Mouse (Mus musculus): ENCODE data around the gene Olfr118. TPM values are rescaled to one million over a fixed set of nuclear protein-coding genes. Genes with fewer than 3 reads are reported as not detected.
"Not testable (repeated sequence)": the region's sequence is repeated elsewhere in the genome, so short reads cannot be mapped to it uniquely, and the experiment has no call there.

The Olfr118 gene
- not detected in 2 replicates for polyA plus RNA-seq (2016; fragmentation: Nextera tagmentation; extraction: Ambion mirVana)

DNA sequence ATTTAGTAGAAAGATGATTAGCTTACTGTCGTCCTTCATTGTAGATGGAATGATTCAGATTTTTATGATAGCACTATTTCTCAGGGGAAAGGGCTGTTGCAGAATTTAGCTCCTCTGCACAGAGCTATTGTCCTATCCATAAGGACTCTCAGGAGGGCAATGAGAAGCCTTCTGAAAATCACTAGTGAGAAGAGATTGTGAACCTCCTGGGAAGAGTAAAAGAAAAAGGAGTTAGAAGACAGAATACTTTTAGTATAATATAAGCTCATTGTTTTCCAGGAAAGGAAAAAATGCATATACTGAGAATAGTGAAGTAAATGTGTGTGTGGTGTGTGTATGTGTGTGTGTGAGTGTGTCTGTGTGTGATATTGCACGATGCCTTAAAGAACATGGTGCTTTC is at the start of gene Olfr118:
Gene Olfr118, plus strand, starts transcription at position 301 of the 400 bp plus-strand sequence.
- Histone ChIP-seq H3K36me3 (no peaks in the 10 kb centered on the region), H3K27me3 (no peaks in the 10 kb centered on the region), H3K4me1 (replicated peaks) (no peaks in the 10 kb centered on the region), H3K9ac (replicated peaks) (no peak within 1 kb of the TSS), H3K9me3 (no peaks in the 10 kb centered on the region), H3K4me3 (replicated peaks) (no peak within 1 kb of the TSS), H3K4me2 (no peak within 1 kb of the TSS), H3K27ac (no peak within 1 kb of the TSS)
- no peak for ATAC-seq (ENCODE audit: insufficient number of reproducible peaks, insufficient read depth, low FRiP score, low TSS enrichment, low read depth)
- WGBS = 83% methylated on average over 2 of the region's 2 CpGs

DNA sequence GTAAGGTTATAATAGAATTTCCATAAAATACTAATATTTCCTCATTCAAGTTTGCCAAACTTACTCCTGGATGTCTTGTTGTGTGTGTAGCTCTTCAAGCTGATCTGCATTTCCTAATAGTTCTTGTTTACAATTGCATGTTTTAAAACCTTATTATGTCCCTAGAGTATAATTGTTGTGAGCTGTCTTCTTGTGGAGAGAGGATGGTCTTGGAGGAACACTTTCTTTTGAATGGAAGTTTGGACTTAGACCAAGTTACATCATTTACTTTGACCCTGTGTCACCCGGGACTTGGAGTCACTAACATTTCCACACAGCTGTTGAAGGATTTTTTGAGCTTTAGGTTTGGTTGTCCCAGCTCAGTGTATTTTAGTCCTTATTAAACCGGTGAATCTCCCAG is 39.8 kb upstream of the Olfr118 start, which contains the start of the genes Olfr115 and Olfr116:
Gene Olfr115, minus strand, starts transcription at position 101 of the 400 bp plus-strand sequence.
Gene Olfr116, minus strand, starts transcription at position 191 of the 400 bp plus-strand sequence.
- 78% methylated on average over 2 of the region's 2 CpGs for WGBS
- no peak within 1 kb of the TSS for H3K4me3 ChIP-seq (replicated peaks)
- no peak within 1 kb of the TSS for H3K9ac ChIP-seq (replicated peaks)
- no peak within 1 kb of the TSS for H3K4me2 ChIP-seq
- peaks cover 6% of the 10 kb centered on the region for H3K9me3 ChIP-seq
- no peaks in the 10 kb centered on the region for H3K4me1 ChIP-seq (replicated peaks)
- H3K36me3 ChIP-seq = no peaks in the 10 kb centered on the region
- no peak for ATAC-seq (ENCODE audit: insufficient number of reproducible peaks, insufficient read depth, low FRiP score, low TSS enrichment, low read depth)
- no peaks in the 10 kb centered on the region for H3K27me3 ChIP-seq
- H3K27ac ChIP-seq = no peak within 1 kb of the TSS

DNA sequence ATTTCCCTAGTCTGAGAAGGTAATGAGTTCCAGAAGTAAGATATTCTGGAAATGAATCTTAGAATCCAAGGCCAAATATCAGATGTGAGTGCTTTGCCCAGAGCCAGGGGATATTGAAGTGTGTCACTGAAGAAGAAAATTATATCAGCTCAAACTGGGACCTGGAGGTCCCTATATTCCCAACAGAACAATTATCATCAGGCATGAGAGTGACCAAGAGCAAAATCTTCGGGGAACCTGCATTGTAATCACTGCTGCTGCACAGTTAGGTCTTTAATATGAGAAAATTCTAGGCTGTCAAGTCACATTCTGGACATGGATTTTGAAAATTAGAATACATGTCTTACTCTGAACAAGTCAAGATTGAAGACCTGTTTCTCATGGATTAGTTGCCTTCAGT is 3.1 kb upstream of the Olfr118 start, which contains the start of gene Olfr117:
Gene Olfr117, minus strand, starts transcription at position 101 of the 400 bp plus-strand sequence.
- Histone ChIP-seq H3K36me3 (no peaks in the 10 kb centered on the region), H3K4me2 (no peak within 1 kb of the TSS), H3K4me1 (replicated peaks) (no peaks in the 10 kb centered on the region), H3K27ac (no peak within 1 kb of the TSS), H3K9ac (replicated peaks) (no peak within 1 kb of the TSS), H3K4me3 (replicated peaks) (no peak within 1 kb of the TSS), H3K9me3 (no peaks in the 10 kb centered on the region), H3K27me3 (no peaks in the 10 kb centered on the region)
- 67% methylated on average over 1 of the region's 1 CpGs for WGBS
- ATAC-seq (ENCODE audit: insufficient number of reproducible peaks, insufficient read depth, low FRiP score, low TSS enrichment, low read depth) = no peak

DNA sequence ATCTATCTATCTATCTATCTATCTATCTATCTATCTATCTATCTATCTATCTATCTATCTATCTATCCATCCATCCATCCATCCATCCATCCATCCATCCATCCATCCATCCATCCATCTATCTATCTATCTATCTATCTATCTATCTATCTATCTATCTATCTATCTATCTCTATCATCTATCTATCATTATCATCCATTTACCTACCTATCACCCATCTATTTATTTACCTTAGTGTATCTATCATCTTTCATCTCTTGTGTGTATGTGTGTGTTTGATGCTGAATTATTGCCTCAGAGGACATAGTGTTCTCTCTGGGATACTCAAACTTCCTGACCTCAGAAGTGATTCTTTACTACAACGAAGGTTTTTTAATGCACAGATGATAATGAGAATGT is 29.5 kb downstream of the Olfr118 start, which contains the start of gene Olfr119:
Gene Olfr119, plus strand, starts transcription at position 301 of the 400 bp plus-strand sequence.
- not testable (repeated sequence) for H3K27ac ChIP-seq; H3K27me3 ChIP-seq; H3K4me2 ChIP-seq; H3K36me3 ChIP-seq; H3K9ac ChIP-seq (replicated peaks); H3K4me3 ChIP-seq (replicated peaks); ATAC-seq (ENCODE audit: insufficient number of reproducible peaks, insufficient read depth, low FRiP score, low TSS enrichment, low read depth); H3K9me3 ChIP-seq; H3K4me1 ChIP-seq (replicated peaks)
- 54% methylated on average over 1 of the region's 1 CpGs for WGBS

DNA sequence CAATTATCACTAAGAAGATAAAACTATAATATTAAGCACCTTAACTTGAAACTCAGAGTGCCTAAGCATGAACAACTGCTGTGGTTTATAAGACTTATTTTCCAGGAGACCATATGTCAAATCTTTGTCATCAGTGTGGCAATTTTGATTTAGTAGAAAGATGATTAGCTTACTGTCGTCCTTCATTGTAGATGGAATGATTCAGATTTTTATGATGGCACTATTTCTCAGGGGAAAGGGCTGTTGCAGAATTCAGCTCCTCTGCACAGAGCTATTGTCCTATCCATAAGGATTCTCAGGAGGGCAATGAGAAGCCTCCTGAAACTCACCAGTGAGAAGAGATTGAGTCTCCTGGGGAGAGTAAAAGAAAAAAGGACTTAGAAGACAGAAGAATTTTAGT is 54.7 kb downstream of the Olfr118 start, which contains the start of gene Olfr120:
Gene Olfr120, plus strand, starts transcription at position 301 of the 400 bp plus-strand sequence.
- H3K27me3 ChIP-seq = no peaks in the 10 kb centered on the region
- H3K9ac ChIP-seq (replicated peaks) = no peak within 1 kb of the TSS
- H3K4me3 ChIP-seq (replicated peaks) = no peak within 1 kb of the TSS
- H3K9me3 ChIP-seq = no peaks in the 10 kb centered on the region
- no peaks in the 10 kb centered on the region for H3K4me1 ChIP-seq (replicated peaks)
- no peak within 1 kb of the TSS for H3K4me2 ChIP-seq
- no peak for ATAC-seq (ENCODE audit: insufficient number of reproducible peaks, insufficient read depth, low FRiP score, low TSS enrichment, low read depth)
- no peak within 1 kb of the TSS for H3K27ac ChIP-seq
- WGBS = 71% methylated on average over 1 of the region's 1 CpGs
- H3K36me3 ChIP-seq = no peaks in the 10 kb centered on the region

Other genes starting within 250 kb of the Olfr118 start
- gene Olfr108, start 221.5 kb upstream of the Olfr118 start, polyA plus RNA-seq (2016; fragmentation: Nextera tagmentation; extraction: Ambion mirVana) = not detected in 2 replicates
- gene Olfr109, start 208.1 kb upstream of the Olfr118 start, polyA plus RNA-seq (2016; fragmentation: Nextera tagmentation; extraction: Ambion mirVana) = not detected in 2 replicates
- not detected in 2 replicates for gene H2-M2, start 183.4 kb upstream of the Olfr118 start, polyA plus RNA-seq (2016; fragmentation: Nextera tagmentation; extraction: Ambion mirVana)
- not detected in 2 replicates for gene Olfr110, start 174.5 kb upstream of the Olfr118 start, polyA plus RNA-seq (2016; fragmentation: Nextera tagmentation; extraction: Ambion mirVana)
- gene Olfr111, start 159.0 kb upstream of the Olfr118 start, polyA plus RNA-seq (2016; fragmentation: Nextera tagmentation; extraction: Ambion mirVana) = not detected in 2 replicates
- not detected in 2 replicates for gene Olfr112, start 97.5 kb upstream of the Olfr118 start, polyA plus RNA-seq (2016; fragmentation: Nextera tagmentation; extraction: Ambion mirVana)
- not detected in 2 replicates for gene Olfr113, start 89.3 kb upstream of the Olfr118 start, polyA plus RNA-seq (2016; fragmentation: Nextera tagmentation; extraction: Ambion mirVana)
- gene Olfr114, start 74.2 kb upstream of the Olfr118 start, polyA plus RNA-seq (2016; fragmentation: Nextera tagmentation; extraction: Ambion mirVana) = not detected in 2 replicates
- gene Olfr115, start 39.9 kb upstream of the Olfr118 start, polyA plus RNA-seq (2016; fragmentation: Nextera tagmentation; extraction: Ambion mirVana) = not detected in 2 replicates
- not detected in 2 replicates for gene Olfr116, start 39.8 kb upstream of the Olfr118 start, polyA plus RNA-seq (2016; fragmentation: Nextera tagmentation; extraction: Ambion mirVana)
- gene Olfr117, start 3.2 kb upstream of the Olfr118 start, polyA plus RNA-seq (2016; fragmentation: Nextera tagmentation; extraction: Ambion mirVana) = not detected in 2 replicates
- gene Olfr119, start 29.6 kb downstream of the Olfr118 start, polyA plus RNA-seq (2016; fragmentation: Nextera tagmentation; extraction: Ambion mirVana) = not detected in 2 replicates
- not detected in 2 replicates for gene Olfr120, start 54.8 kb downstream of the Olfr118 start, polyA plus RNA-seq (2016; fragmentation: Nextera tagmentation; extraction: Ambion mirVana)
- gene Olfr121, start 81.9 kb downstream of the Olfr118 start, polyA plus RNA-seq (2016; fragmentation: Nextera tagmentation; extraction: Ambion mirVana) = not detected in 2 replicates
- not detected in 2 replicates for gene Olfr122, start 101.6 kb downstream of the Olfr118 start, polyA plus RNA-seq (2016; fragmentation: Nextera tagmentation; extraction: Ambion mirVana)
- gene Olfr123, start 126.5 kb downstream of the Olfr118 start, polyA plus RNA-seq (2016; fragmentation: Nextera tagmentation; extraction: Ambion mirVana) = not detected in 2 replicates
- not detected in 2 replicates for gene Olfr124, start 132.9 kb downstream of the Olfr118 start, polyA plus RNA-seq (2016; fragmentation: Nextera tagmentation; extraction: Ambion mirVana)
- gene Olfr125, start 166.0 kb downstream of the Olfr118 start, polyA plus RNA-seq (2016; fragmentation: Nextera tagmentation; extraction: Ambion mirVana) = not detected in 2 replicates
- not detected in 2 replicates for gene Olfr126, start 180.5 kb downstream of the Olfr118 start, polyA plus RNA-seq (2016; fragmentation: Nextera tagmentation; extraction: Ambion mirVana)
- gene Olfr127, start 233.4 kb downstream of the Olfr118 start, polyA plus RNA-seq (2016; fragmentation: Nextera tagmentation; extraction: Ambion mirVana) = not detected in 2 replicates

Measured in limb, embryonic 12.5 days (tissue).